Mouse (Mus musculus) CD4-positive, CD25-positive, alpha-beta regulatory T cell (primary cell): Measurements from ENCODE around the gene Rps3. TPM values are rescaled to one million over a fixed set of nuclear protein-coding genes. Genes with fewer than 3 reads are reported as not detected.

Experiments used
- polyA plus RNA-seq: library from polyadenylated mRNA; unstranded; fragments of 100-300 nt; shearing (Covaris generic); gene quantifications from one replicate; pipeline ENCODE4 v1.2.1, GENCODE M21; 2017

Gene Rps3
- 1,250 TPM for polyA plus RNA-seq

GRCm38 (mm10) chr7:99483271-99483923 lies at the start of gene Rps3:
TSS of gene Rps3 (minus strand) at chr7:99483738.

GRCm38 (mm10) chr7:99465811-99466210 lies 17.7 kb downstream of the Rps3 start, which contains the start of gene Klhl35:
TSS of gene Klhl35 (plus strand) at chr7:99466004.

Other genes starting within 250 kb of the Rps3 start
- not detected for gene Mogat2, start 245.1 kb downstream of the Rps3 start, polyA plus RNA-seq
- 22.7 TPM for gene Map6, start 216.3 kb downstream of the Rps3 start, polyA plus RNA-seq
- gene Serpinh1, start 130.5 kb downstream of the Rps3 start, polyA plus RNA-seq = 0.42 TPM
- 17.5 TPM for gene Gdpd5, start 102.3 kb downstream of the Rps3 start, polyA plus RNA-seq
- gene Klhl35, start 17.7 kb downstream of the Rps3 start, polyA plus RNA-seq = 4.3 TPM
- 21.7 TPM for gene Arrb1, start 51.7 kb upstream of the Rps3 start, polyA plus RNA-seq
- gene Tpbgl, start 143.4 kb upstream of the Rps3 start, polyA plus RNA-seq = 1.7 TPM
- gene Slco2b1, start 227.6 kb upstream of the Rps3 start, polyA plus RNA-seq = 0.34 TPM
- gene Olfr520, start 246.5 kb upstream of the Rps3 start, polyA plus RNA-seq = not detected